Mouse (Mus musculus): ENCODE data around the gene Gm28043.

DNA sequence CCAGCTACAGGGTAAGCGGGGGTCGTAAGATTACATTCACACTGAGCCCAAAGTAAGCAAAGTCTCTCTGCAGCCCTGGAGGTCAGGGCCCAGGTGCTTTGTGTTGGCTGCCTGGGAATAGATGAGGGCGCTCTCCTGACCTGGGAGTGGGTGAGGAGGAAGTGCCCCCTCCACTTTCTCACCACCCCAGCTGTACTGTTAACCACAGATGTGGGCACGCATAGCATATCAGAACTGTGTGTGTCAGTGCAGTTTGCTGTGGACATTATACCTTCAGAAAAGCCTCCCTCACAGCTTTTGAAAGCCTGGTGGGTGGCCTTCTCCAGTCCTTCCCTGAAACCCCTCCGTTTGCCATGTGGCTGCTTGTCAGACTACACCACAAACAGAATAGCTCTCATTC is 30.4 kb upstream of the Gm28043 start:
- TF ChIP-seq EP300 (IDR thresholded peaks at IDR 0.05; ENCODE audit: low read length) (no peak), CTCF (conservative IDR thresholded peaks at IDR 0.05 in 1 of 2, IDR thresholded peaks at IDR 0.05 in 1 of 2; ENCODE audit: low read depth in 2 of 2, low read length in 2 of 2) (no peak), POLR2A (IDR thresholded peaks at IDR 0.05; ENCODE audit: low read depth, low read length) (no peak)
